8 mouse cellular contexts compared by ENCODE assay signal in the genomic region with DNA sequence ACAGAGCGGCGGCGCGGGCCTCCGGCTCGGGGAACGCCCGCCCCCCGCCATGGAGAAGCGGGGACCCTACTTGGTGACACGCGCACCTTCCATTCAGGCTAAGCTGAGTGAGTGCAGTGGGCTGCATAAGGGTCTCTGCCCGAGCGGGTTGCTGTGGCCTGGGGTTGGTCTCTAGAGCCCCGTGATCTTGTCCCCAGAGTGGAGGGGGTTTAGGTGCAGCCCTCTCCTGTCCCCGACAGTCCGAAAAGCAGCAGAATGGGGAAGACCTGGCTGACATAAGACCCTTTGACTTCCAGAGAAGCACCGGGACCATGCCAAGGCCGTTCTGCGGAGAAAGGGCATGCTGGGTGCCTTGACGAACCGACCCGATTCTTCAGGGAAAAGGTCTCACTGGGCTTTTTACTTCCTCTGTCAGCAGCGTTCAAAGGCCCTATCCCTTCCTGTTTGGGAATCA. TPM values are rescaled to one million over a fixed set of nuclear protein-coding genes. Genes with fewer than 3 reads are reported as not detected.
DNase-seq lines count a peak whose midpoint lies in the region; ATAC-seq and TF ChIP-seq lines count a peak whose summit lies in the region.

No protein-coding gene starts in this region.

- no peak for TF ChIP-seq CTCF in MEL (IDR thresholded peaks at IDR 0.05 in 2 of 3, conservative IDR thresholded peaks at IDR 0.05 in 1 of 3; ENCODE audit: control insufficient read depth in 1 of 3, insufficient read depth in 1 of 3, low read depth in 2 of 3, low read length in 3 of 3, poor library complexity in 1 of 3, severe bottlenecking in 1 of 3)

- peaks cover 16% of the 10 kb centered on the region for H3K79me2 ChIP-seq in MEL (ENCODE audit: control insufficient read depth, insufficient read depth, low read length, poor library complexity)

- H3K4me2 ChIP-seq in heart, embryonic 15.5 days, result peak overlapping the region; percentile 76
- peak overlapping the region; percentile 80 for H3K4me2 ChIP-seq in forebrain, embryonic 11.5 days (ENCODE audit: low read depth, low read length, severe bottlenecking)
- peak overlapping the region; percentile 79 for H3K4me2 ChIP-seq in limb, embryonic 14.5 days (replicated peaks; ENCODE audit: low read depth, low read length, severe bottlenecking)
- peak overlapping the region; percentile 59 for H3K4me2 ChIP-seq in stomach, embryonic 14.5 days (replicated peaks; ENCODE audit: low read depth, low read length)

- under 1% methylated on average over 24 of the region's 24 CpGs for WGBS in heart, embryonic 15.5 days
- under 1% methylated on average over 24 of the region's 24 CpGs for WGBS in forebrain, embryonic 11.5 days
- WGBS in limb, embryonic 14.5 days, result 0% methylated on average over 22 of the region's 24 CpGs
- 0% methylated on average over 24 of the region's 24 CpGs for WGBS in stomach, embryonic 14.5 days

- ATAC-seq in heart, embryonic 15.5 days (replicated peaks; ENCODE audit: insufficient number of reproducible peaks, insufficient read depth, low FRiP score, low read depth), result peak; percentile 7; the same call in 1 of the 2 replicates
- ATAC-seq in forebrain, embryonic 11.5 days (replicated peaks; ENCODE audit: low FRiP score), result peak; percentile 67
- ATAC-seq in limb, embryonic 14.5 days (ENCODE audit: low FRiP score, low read depth), result peak; percentile 48; the same call in 1 of the 2 replicates
- peak; percentile 69 for ATAC-seq in stomach, embryonic 14.5 days (ENCODE audit: insufficient number of reproducible peaks, insufficient read depth, low FRiP score, low read depth)

- peak overlapping the region; percentile 81 for H3K27ac ChIP-seq in heart, embryonic 15.5 days
- peak overlapping the region; percentile 77 for H3K27ac ChIP-seq in MEL (ENCODE audit: control insufficient read depth, low read depth, low read length)
- peak overlapping the region; percentile 66 for H3K27ac ChIP-seq in forebrain, embryonic 11.5 days (ENCODE audit: low read depth, low read length)
- H3K27ac ChIP-seq in limb, embryonic 14.5 days (replicated peaks; ENCODE audit: low read depth, low read length), result peak overlapping the region; percentile 62
- peak overlapping the region; percentile 81 for H3K27ac ChIP-seq in stomach, embryonic 14.5 days (ENCODE audit: low read length)

- no peak for TF ChIP-seq RAD21 in MEL (IDR thresholded peaks at IDR 0.05; ENCODE audit: low read depth, low read length)

- H3K27me3 ChIP-seq in heart, embryonic 15.5 days, result no peaks in the 10 kb centered on the region
- no peaks in the 10 kb centered on the region for H3K27me3 ChIP-seq in MEL (ENCODE audit: control insufficient read depth in 1 of 2, insufficient read depth in 2 of 2, low read length in 2 of 2)
- H3K27me3 ChIP-seq in forebrain, embryonic 11.5 days (ENCODE audit: control insufficient read depth, insufficient read depth, low read length), result no peaks in the 10 kb centered on the region
- no peaks in the 10 kb centered on the region for H3K27me3 ChIP-seq in limb, embryonic 14.5 days (ENCODE audit: control insufficient read depth, insufficient read depth, low read length)
- H3K27me3 ChIP-seq in stomach, embryonic 14.5 days (ENCODE audit: control insufficient read depth, insufficient read depth, low read length), result no peaks in the 10 kb centered on the region

- TF ChIP-seq POLR2A in MEL (IDR thresholded peaks at IDR 0.05; ENCODE audit: control insufficient read depth in 1 of 2, insufficient read depth in 1 of 2, low read depth in 1 of 2, low read length in 2 of 2, poor library complexity in 1 of 2), result no peak; a peak in 1 of 4 replicates
- no peak for TF ChIP-seq POLR2A in limb, embryonic 14.5 days (IDR thresholded peaks at IDR 0.05; ENCODE audit: borderline replicate concordance, extremely low read depth, insufficient read depth, insufficient read length)

- H3K36me3 ChIP-seq in heart, embryonic 15.5 days, result peaks cover 38% of the 10 kb centered on the region
- peaks cover 8 to 12% of the 10 kb centered on the region in 2 experiments for H3K36me3 ChIP-seq in MEL (ENCODE audit: control insufficient read depth in 1 of 2, insufficient read depth in 2 of 2, low read length in 2 of 2)
- no peaks in the 10 kb centered on the region; the same call in 1 of the 2 replicates for H3K36me3 ChIP-seq in forebrain, embryonic 11.5 days (ENCODE audit: control insufficient read depth, insufficient read depth, low read length)
- H3K36me3 ChIP-seq in limb, embryonic 14.5 days (ENCODE audit: control insufficient read depth, insufficient read depth, low read length), result peaks cover 45% of the 10 kb centered on the region
- peaks cover 36% of the 10 kb centered on the region for H3K36me3 ChIP-seq in stomach, embryonic 14.5 days (ENCODE audit: control insufficient read depth, insufficient read depth, low read length)

- no peak for DNase-seq in heart, postnatal 10 days
- DNase-seq in MEL (ENCODE audit: low read depth, low spot score), result no peak
- no peak for DNase-seq in forebrain, embryonic 11.5 days (ENCODE audit: low spot score)
- no peak for DNase-seq in limb, embryonic 14.5 days (ENCODE audit: low spot score)
- DNase-seq in ovary, postnatal 10 days (ENCODE audit: low spot score), result no peak
- DNase-seq in left cerebral cortex, adult 11 months (ENCODE audit: low spot score), result no peak

- H3K4me1 ChIP-seq in heart, embryonic 15.5 days (replicated peaks), result peaks cover 16% of the 10 kb centered on the region
- H3K4me1 ChIP-seq in MEL (ENCODE audit: control insufficient read depth in 1 of 2, insufficient read depth in 2 of 2, low read length in 2 of 2), result peaks cover 5% of the 10 kb centered on the region in 2 experiments; a peak in 3 of 4 replicates
- peaks cover 10% of the 10 kb centered on the region for H3K4me1 ChIP-seq in forebrain, embryonic 11.5 days (replicated peaks; ENCODE audit: control insufficient read depth, insufficient read depth, low read length)
- peaks cover 13% of the 10 kb centered on the region for H3K4me1 ChIP-seq in limb, embryonic 14.5 days (ENCODE audit: control insufficient read depth, insufficient read depth, low read length)
- H3K4me1 ChIP-seq in stomach, embryonic 14.5 days (ENCODE audit: control insufficient read depth, insufficient read depth, low read length), result peaks cover 9% of the 10 kb centered on the region; the same call in 1 of the 2 replicates

- intact Hi-C loops in heart, postnatal 10 days (cut with DNase I), result no loop called here

- H3K9ac ChIP-seq in heart, embryonic 15.5 days, result peak overlapping the region; percentile 80
- H3K9ac ChIP-seq in MEL (ENCODE audit: control insufficient read depth, low read depth, low read length, poor library complexity, severe bottlenecking), result peak overlapping the region; percentile 92
- peak overlapping the region; percentile 89 for H3K9ac ChIP-seq in forebrain, embryonic 11.5 days (ENCODE audit: low read length)
- peak overlapping the region; percentile 71 for H3K9ac ChIP-seq in limb, embryonic 14.5 days (ENCODE audit: low read depth, low read length, severe bottlenecking)
- H3K9ac ChIP-seq in stomach, embryonic 14.5 days (replicated peaks; ENCODE audit: low read depth, low read length), result peak overlapping the region; percentile 87

- peak overlapping the region; percentile 75 for H3K4me3 ChIP-seq in heart, embryonic 15.5 days
- peak overlapping the region; percentile 94 to 97 for H3K4me3 ChIP-seq in MEL (ENCODE audit: control insufficient read depth in 1 of 2, insufficient read depth in 1 of 2, low read depth in 2 of 2, low read length in 2 of 2)
- peak overlapping the region; percentile 85 for H3K4me3 ChIP-seq in forebrain, embryonic 11.5 days (ENCODE audit: low read depth, low read length)
- peak overlapping the region; percentile 55 for H3K4me3 ChIP-seq in limb, embryonic 14.5 days (replicated peaks; ENCODE audit: low read length)
- H3K4me3 ChIP-seq in stomach, embryonic 14.5 days (ENCODE audit: low read depth, low read length), result peak overlapping the region; percentile 91

- no peaks in the 10 kb centered on the region for H3K9me3 ChIP-seq in heart, embryonic 15.5 days (replicated peaks)
- no peaks in the 10 kb centered on the region for H3K9me3 ChIP-seq in MEL (replicated peaks; ENCODE audit: insufficient read depth, low read length)
- H3K9me3 ChIP-seq in forebrain, embryonic 11.5 days (ENCODE audit: control insufficient read depth, low read length), result no peaks in the 10 kb centered on the region
- H3K9me3 ChIP-seq in limb, embryonic 14.5 days (ENCODE audit: control insufficient read depth, low read length), result no peaks in the 10 kb centered on the region
- no peaks in the 10 kb centered on the region for H3K9me3 ChIP-seq in stomach, embryonic 14.5 days (ENCODE audit: control insufficient read depth, low read depth, low read length)

- 0 out of 4 replicates have a peak, but pooled peaks of 1 of the 2 experiments have one; percentile 0 for TF ChIP-seq EP300 in MEL (IDR thresholded peaks at IDR 0.05; ENCODE audit: low read depth in 1 of 2, low read length in 2 of 2)

RNA-seq across cellular contexts. Expression of a gene that starts 0.4 kb away (rescaled TPM):
- polyA plus RNA-seq in heart, embryonic 15.5 days (2015; fragmentation: Nextera tagmentation; extraction: Ambion mirVana), result 10.6 and 15.1 TPM in 2 replicates
- total RNA-seq in heart, postnatal 10 days (2021), result 1 to 10 TPM; 8.0 to 9.1 TPM
- total RNA-seq in MEL (2012; rRNA removed), result 12.7 and 16.4 TPM in 2 replicates
- 10 to 100 TPM in 1 of 2 experiments, not detected in 1; 12.8 TPM for polyA plus RNA-seq in MEL (2012; ENCODE audit: insufficient read depth in 1 of 2, insufficient read length in 2 of 2, low read depth in 1 of 2, low replicate concordance in 2 of 2, missing spikeins in 1 of 2)
- 21.0 TPM in 2 replicates for polyA plus RNA-seq in forebrain, embryonic 11.5 days (2014; fragmentation: Nextera tagmentation; extraction: Ambion mirVana)
- 16.2 and 19.0 TPM in 2 replicates for polyA plus RNA-seq in limb, embryonic 14.5 days (2012; rRNA removed)
- 25.2 and 27.0 TPM in 2 replicates for polyA plus RNA-seq in limb, embryonic 14.5 days (2014; fragmentation: Nextera tagmentation; extraction: Ambion mirVana)
- 22.5 and 23.6 TPM in 2 replicates for polyA plus RNA-seq in stomach, embryonic 14.5 days (2014; fragmentation: Nextera tagmentation; extraction: Ambion mirVana)

RNA-seq across cellular contexts. Expression of a gene that starts 14.8 kb away (rescaled TPM):
- polyA plus RNA-seq in heart, embryonic 15.5 days (2015; fragmentation: Nextera tagmentation; extraction: Ambion mirVana), result 75.2 and 80.6 TPM in 2 replicates
- total RNA-seq in heart, postnatal 10 days (2021), result 100 to 1,000 TPM; 129 to 131 TPM
- 24.3 and 25.9 TPM in 2 replicates for total RNA-seq in MEL (2012; rRNA removed)
- 10 to 100 TPM in 1 of 2 experiments, not detected in 1; 37.7 TPM for polyA plus RNA-seq in MEL (2012; ENCODE audit: insufficient read depth in 1 of 2, insufficient read length in 2 of 2, low read depth in 1 of 2, low replicate concordance in 2 of 2, missing spikeins in 1 of 2)
- polyA plus RNA-seq in forebrain, embryonic 11.5 days (2014; fragmentation: Nextera tagmentation; extraction: Ambion mirVana), result 55.1 and 65.5 TPM in 2 replicates
- polyA plus RNA-seq in limb, embryonic 14.5 days (2012; rRNA removed), result 51.0 and 55.6 TPM in 2 replicates
- 34.4 and 37.5 TPM in 2 replicates for polyA plus RNA-seq in limb, embryonic 14.5 days (2014; fragmentation: Nextera tagmentation; extraction: Ambion mirVana)
- 31.8 and 33.1 TPM in 2 replicates for polyA plus RNA-seq in stomach, embryonic 14.5 days (2014; fragmentation: Nextera tagmentation; extraction: Ambion mirVana)

RNA-seq across cellular contexts. Expression of a gene that starts 16.7 kb away (rescaled TPM):
- 1,248 and 1,820 TPM in 2 replicates for polyA plus RNA-seq in heart, embryonic 15.5 days (2015; fragmentation: Nextera tagmentation; extraction: Ambion mirVana)
- 1,000 to 10,000 TPM; 2,186 to 2,217 TPM for total RNA-seq in heart, postnatal 10 days (2021)
- total RNA-seq in MEL (2012; rRNA removed), result 364 and 367 TPM in 2 replicates
- polyA plus RNA-seq in MEL (2012; ENCODE audit: insufficient read depth in 1 of 2, insufficient read length in 2 of 2, low read depth in 1 of 2, low replicate concordance in 2 of 2, missing spikeins in 1 of 2), result 100 to 1,000 TPM in 1 of 2 experiments, not detected in 1; 400 TPM
- polyA plus RNA-seq in forebrain, embryonic 11.5 days (2014; fragmentation: Nextera tagmentation; extraction: Ambion mirVana), result 624 and 635 TPM in 2 replicates
- 168 and 174 TPM in 2 replicates for polyA plus RNA-seq in limb, embryonic 14.5 days (2012; rRNA removed)
- 436 and 466 TPM in 2 replicates for polyA plus RNA-seq in limb, embryonic 14.5 days (2014; fragmentation: Nextera tagmentation; extraction: Ambion mirVana)
- 525 and 538 TPM in 2 replicates for polyA plus RNA-seq in stomach, embryonic 14.5 days (2014; fragmentation: Nextera tagmentation; extraction: Ambion mirVana)

RNA-seq across cellular contexts. Expression of a gene that starts 23.0 kb away (rescaled TPM):
- 47.3 and 56.0 TPM in 2 replicates for polyA plus RNA-seq in heart, embryonic 15.5 days (2015; fragmentation: Nextera tagmentation; extraction: Ambion mirVana)
- 10 to 100 TPM; 34.3 to 35.4 TPM for total RNA-seq in heart, postnatal 10 days (2021)
- 32.4 and 35.4 TPM in 2 replicates for total RNA-seq in MEL (2012; rRNA removed)
- 10 to 100 TPM in 1 of 2 experiments, not detected in 1; 51.4 TPM for polyA plus RNA-seq in MEL (2012; ENCODE audit: insufficient read depth in 1 of 2, insufficient read length in 2 of 2, low read depth in 1 of 2, low replicate concordance in 2 of 2, missing spikeins in 1 of 2)
- 57.7 and 58.2 TPM in 2 replicates for polyA plus RNA-seq in forebrain, embryonic 11.5 days (2014; fragmentation: Nextera tagmentation; extraction: Ambion mirVana)
- polyA plus RNA-seq in limb, embryonic 14.5 days (2012; rRNA removed), result 75.3 and 99.2 TPM in 2 replicates
- polyA plus RNA-seq in limb, embryonic 14.5 days (2014; fragmentation: Nextera tagmentation; extraction: Ambion mirVana), result 81.7 and 82.5 TPM in 2 replicates
- polyA plus RNA-seq in stomach, embryonic 14.5 days (2014; fragmentation: Nextera tagmentation; extraction: Ambion mirVana), result 85.2 and 87.8 TPM in 2 replicates

RNA-seq across cellular contexts. Expression of a gene that starts 33.9 kb away (rescaled TPM):
- polyA plus RNA-seq in heart, embryonic 15.5 days (2015; fragmentation: Nextera tagmentation; extraction: Ambion mirVana), result 11.5 and 12.9 TPM in 2 replicates
- total RNA-seq in heart, postnatal 10 days (2021), result 1 to 10 TPM; 3.4 to 5.7 TPM
- 0.12 TPM in 1 of 2 replicates, not detected in the other for total RNA-seq in MEL (2012; rRNA removed)
- under 1 TPM in 1 of 2 experiments, not detected in 1; 0.68 TPM for polyA plus RNA-seq in MEL (2012; ENCODE audit: insufficient read depth in 1 of 2, insufficient read length in 2 of 2, low read depth in 1 of 2, low replicate concordance in 2 of 2, missing spikeins in 1 of 2)
- polyA plus RNA-seq in forebrain, embryonic 11.5 days (2014; fragmentation: Nextera tagmentation; extraction: Ambion mirVana), result 1.5 and 3.4 TPM in 2 replicates
- polyA plus RNA-seq in limb, embryonic 14.5 days (2012; rRNA removed), result 0.60 and 0.74 TPM in 2 replicates
- 0.94 and 1.5 TPM in 2 replicates for polyA plus RNA-seq in limb, embryonic 14.5 days (2014; fragmentation: Nextera tagmentation; extraction: Ambion mirVana)
- polyA plus RNA-seq in stomach, embryonic 14.5 days (2014; fragmentation: Nextera tagmentation; extraction: Ambion mirVana), result 3.8 and 4.8 TPM in 2 replicates

Comparison
In these comparisons a context has a peak if more than half of its experiments do, and no peak if none do; other contexts are left out.
1. ATAC-seq: peak in every context shown above with its lines; median percentile 69 in stomach, embryonic 14.5 days; 67 in forebrain, embryonic 11.5 days; 48 in limb, embryonic 14.5 days; 7 in heart, embryonic 15.5 days.